Mouse (Mus musculus) liver (tissue): ENCODE measurements around the gene Atp2b1.

Experiments used
- DNase-seq: peaks from one replicate; pipeline ENCODE4 v3.0.0-alpha.2; 2020; ENCODE audit warnings: mixed read lengths

Atp2b1 gene

GRCm38 (mm10) chr10:98916781-98917340 is 2.7 kb downstream of the Atp2b1 start:
- no peak for DNase-seq

- no peak for DNase-seq
Observed at GRCm38 (mm10) chr10:98925081-98925480, 10.9 kb downstream of the Atp2b1 start.

- DNase-seq, result no peak
Observed at GRCm38 (mm10) chr10:98926991-98927390, 12.8 kb downstream of the Atp2b1 start.

GRCm38 (mm10) chr10:98929444-98929843 is 15.2 kb downstream of the Atp2b1 start:
- no peak for DNase-seq

GRCm38 (mm10) chr10:98930143-98930542 is 15.9 kb downstream of the Atp2b1 start:
- DNase-seq, result no peak

- DNase-seq, result no peak
Observed at GRCm38 (mm10) chr10:98940137-98940536, 25.9 kb downstream of the Atp2b1 start.

GRCm38 (mm10) chr10:98940799-98941198 is 26.6 kb downstream of the Atp2b1 start:
- DNase-seq, result no peak

GRCm38 (mm10) chr10:98941991-98942390 is 27.8 kb downstream of the Atp2b1 start:
- DNase-seq, result no peak

GRCm38 (mm10) chr10:98942999-98943398 is 28.8 kb downstream of the Atp2b1 start:
- no peak for DNase-seq

- DNase-seq, result no peak
Observed at GRCm38 (mm10) chr10:98943894-98944293, 29.7 kb downstream of the Atp2b1 start.

GRCm38 (mm10) chr10:98946031-98946791 is 32.0 kb downstream of the Atp2b1 start:
- DNase-seq, result no peak

GRCm38 (mm10) chr10:98947206-98947605 is 33.0 kb downstream of the Atp2b1 start:
- no peak for DNase-seq

- no peak for DNase-seq
Observed at GRCm38 (mm10) chr10:98948096-98948495, 33.9 kb downstream of the Atp2b1 start.

GRCm38 (mm10) chr10:98949750-98950149 is 35.5 kb downstream of the Atp2b1 start:
- no peak for DNase-seq

GRCm38 (mm10) chr10:98951286-98952270 is 37.4 kb downstream of the Atp2b1 start:
- no peak for DNase-seq

- no peak for DNase-seq
Observed at GRCm38 (mm10) chr10:98954230-98954993, 40.2 kb downstream of the Atp2b1 start.

- DNase-seq, result no peak
Observed at GRCm38 (mm10) chr10:98956124-98956523, 41.9 kb downstream of the Atp2b1 start.

- DNase-seq, result no peak
Observed at GRCm38 (mm10) chr10:98958752-98959151, 44.5 kb downstream of the Atp2b1 start.

- DNase-seq, result no peak
Observed at GRCm38 (mm10) chr10:98959385-98959784, 45.2 kb downstream of the Atp2b1 start.

GRCm38 (mm10) chr10:98960911-98961310 is 46.7 kb downstream of the Atp2b1 start:
- DNase-seq, result no peak

- DNase-seq, result no peak
Observed at GRCm38 (mm10) chr10:98962092-98962491, 47.9 kb downstream of the Atp2b1 start.

- DNase-seq, result no peak
Observed at GRCm38 (mm10) chr10:98966407-98967215, 52.4 kb downstream of the Atp2b1 start.
